Mouse (Mus musculus) 3T3-L1 (cell line): Measurements from ENCODE around the gene Auts2.

Experiments used
- DNase-seq: peaks from one replicate; pipeline ENCODE4 v3.0.0-alpha.2; 2015; ENCODE audit warnings: low read depth, low spot score

Auts2 gene

DNA sequence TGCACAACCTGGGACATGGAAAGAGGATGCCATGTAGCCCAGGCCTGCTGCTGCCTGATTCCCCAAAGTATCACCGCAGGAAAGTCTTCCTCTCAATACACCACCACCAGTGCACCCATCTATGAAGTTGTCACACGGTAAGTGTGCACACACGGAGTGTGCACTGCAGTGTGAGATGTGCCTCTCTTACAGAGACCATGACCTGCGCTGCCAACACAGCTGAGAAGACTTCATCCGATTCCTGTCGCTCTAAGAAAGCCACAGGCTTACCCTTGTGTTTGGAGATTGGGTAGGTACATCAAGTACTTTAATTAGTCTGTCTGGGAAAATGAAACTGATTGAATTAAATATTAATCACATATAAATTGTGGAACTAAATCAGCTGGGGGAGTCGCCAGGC, 878.5 kb downstream of the Auts2 start:
- DNase-seq, result no peak

DNA sequence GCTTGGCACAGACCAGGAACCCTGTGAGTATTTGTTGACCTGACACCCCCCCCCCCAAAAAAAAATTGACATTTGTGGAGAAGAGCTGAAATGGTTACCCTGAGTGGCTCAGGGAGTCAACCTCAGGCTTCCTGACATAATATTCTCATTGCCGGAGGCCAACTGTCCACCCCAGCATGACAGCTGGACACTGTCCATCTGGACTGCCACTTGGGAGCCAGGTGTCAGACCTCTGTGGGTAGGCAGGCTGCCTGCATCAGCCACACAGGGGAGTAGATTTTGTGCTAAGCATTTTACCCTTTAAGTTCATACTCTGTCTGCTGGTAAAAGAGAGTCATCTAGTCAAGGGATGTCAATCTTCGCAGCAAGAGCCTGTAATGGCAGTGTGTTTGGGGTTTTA, 880.5 kb downstream of the Auts2 start:
- no peak for DNase-seq

DNA sequence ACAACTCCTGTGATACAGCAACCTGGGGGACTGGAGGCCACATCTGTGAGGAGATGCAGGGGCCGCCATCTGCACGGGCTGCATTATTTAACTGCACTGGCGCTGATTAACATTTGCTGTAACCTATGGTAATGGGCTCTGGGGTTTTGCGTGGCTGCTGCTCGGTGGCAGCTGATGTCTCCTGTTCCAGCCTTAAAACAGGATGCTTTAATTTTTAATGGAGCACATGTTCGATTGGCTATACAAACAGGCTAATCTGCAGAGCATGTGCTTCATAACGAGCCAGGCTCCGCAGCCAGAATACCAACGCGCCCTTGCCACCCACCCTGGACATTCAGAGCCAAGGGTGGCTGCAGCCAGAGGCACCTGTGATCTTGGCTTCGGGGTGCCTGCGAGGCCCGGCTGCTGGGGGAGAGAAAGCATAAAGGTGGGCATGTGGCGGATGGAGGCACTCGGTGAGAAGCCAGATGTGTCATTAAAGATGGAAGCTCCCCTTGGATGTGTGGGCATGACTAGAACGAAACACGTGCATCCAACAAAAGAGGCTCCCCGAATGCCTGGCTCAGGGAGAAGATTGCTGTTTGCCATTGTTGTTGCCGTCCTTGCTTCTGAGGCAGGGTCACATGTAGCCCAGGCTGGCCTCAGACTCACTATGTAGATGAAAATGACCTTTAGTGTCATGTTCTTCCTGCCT, 884.2 kb downstream of the Auts2 start:
- DNase-seq, result no peak

DNA sequence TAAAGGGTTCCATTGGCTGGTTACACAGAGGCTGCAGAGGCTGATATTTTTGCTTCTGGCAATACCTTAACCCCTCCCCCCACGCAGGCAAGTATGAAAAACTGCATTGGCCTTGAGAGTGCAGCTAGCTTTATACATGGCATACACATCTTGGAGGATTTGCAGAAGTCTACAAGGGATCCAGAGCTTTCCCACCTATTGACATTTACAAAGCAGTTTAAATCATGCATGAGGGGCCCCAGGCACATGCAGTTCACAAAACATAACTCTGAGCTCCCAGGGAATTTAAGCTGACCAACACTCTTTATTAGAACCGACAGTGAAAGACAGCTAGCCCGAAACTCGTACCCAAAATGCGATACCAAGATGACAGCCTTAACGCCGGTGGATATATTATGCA, 888.9 kb downstream of the Auts2 start:
- DNase-seq, result no peak

DNA sequence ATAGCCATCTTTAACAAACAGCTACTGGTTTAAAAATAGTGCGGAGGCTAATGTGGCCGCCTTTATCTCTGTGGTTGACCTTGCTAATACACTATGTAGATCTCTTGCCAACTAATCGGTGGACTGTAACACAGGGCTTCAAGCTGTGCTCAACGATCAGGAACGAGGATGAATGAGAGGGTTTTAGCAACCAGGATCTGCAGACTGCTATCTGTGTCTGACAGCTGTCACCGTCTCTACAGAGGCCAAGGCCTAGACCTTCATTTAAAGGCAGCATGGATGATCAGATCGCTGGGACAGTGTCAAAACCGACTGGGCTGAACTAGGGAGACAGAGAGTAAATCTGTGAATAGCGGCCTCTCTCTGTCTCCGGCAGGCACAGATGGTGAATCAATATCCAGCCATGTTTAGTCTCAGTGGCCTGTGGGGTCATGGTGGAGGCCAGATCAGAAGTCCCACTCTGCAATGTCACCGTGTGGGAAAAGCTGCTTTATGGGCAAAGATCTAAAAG, 892.7 kb downstream of the Auts2 start:
- no peak for DNase-seq

DNA sequence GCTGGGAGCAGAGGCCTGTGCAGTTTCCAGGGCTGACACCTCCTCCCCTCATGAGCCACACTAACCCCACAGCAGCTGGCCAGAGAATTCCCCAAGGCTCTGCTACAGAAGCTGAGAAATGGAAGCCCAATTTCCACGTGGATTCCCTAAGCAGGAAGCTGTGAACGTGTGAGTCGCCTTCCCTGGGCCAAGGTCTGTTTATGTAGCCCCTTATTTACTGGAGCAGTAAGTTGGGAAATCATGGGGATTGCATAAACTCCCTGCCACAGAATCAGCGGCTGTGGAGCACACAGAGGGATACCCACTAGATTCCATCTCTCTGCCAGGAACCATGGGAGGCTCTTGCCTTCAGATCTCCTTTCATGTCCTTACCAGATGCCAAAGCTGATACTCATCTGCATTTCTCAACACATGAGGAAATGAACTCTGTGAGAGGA, 895.4 kb downstream of the Auts2 start:
- DNase-seq, result no peak

DNA sequence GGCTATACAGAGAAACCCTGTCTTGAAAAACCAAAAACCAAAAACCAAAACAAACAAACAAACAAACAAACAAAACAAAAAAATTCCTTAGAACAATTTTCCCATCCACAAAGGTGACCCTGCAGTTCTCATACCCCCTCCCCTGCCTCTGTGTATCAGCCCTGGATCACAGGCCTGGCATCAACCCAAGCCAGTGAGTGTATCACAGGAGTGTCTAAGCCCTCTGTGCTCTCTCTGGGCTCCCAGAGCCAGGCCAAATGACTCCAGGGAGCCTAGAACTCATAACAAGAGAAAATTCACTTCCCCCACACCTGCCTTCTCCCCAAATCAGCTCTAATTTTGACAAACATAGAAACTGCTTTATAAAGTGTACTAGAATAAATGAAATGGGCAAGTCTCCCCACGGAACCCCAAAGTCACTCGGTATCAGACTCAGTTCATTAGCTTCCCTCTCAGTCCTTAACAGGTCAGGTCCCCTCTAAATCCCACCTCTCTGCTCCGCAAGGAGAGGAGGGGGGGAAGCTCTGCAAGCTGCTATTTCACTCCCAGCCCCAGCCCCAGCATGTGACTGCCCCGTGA, 896.0 kb downstream of the Auts2 start:
- no peak for DNase-seq

DNA sequence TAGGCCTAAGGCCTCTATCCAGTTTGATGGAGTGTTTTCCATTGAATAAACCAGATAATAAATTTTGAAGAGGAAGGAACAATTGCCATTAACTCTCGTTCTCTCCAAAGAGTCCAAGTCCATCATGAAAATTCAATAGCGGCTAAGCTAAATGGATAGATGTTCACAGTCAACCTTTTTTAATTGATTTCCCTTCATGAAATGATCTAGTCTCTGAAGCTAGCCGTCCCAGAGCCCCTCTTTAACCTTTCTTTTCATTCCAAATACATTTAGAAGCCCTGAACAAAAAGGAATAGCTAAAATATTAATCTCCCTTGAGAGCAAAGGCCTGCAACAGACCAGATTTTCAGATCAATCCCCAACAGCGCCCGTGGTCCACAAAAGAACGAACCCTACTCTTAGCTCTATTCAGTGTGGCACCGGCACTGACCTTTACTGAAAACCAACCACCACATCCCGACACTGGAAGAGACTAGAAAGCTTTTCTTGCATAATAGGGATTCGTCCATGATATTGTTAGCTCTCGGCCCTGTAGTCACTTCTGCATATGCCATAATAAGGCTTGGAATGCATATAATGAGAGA, 896.9 kb downstream of the Auts2 start:
- no peak for DNase-seq

DNA sequence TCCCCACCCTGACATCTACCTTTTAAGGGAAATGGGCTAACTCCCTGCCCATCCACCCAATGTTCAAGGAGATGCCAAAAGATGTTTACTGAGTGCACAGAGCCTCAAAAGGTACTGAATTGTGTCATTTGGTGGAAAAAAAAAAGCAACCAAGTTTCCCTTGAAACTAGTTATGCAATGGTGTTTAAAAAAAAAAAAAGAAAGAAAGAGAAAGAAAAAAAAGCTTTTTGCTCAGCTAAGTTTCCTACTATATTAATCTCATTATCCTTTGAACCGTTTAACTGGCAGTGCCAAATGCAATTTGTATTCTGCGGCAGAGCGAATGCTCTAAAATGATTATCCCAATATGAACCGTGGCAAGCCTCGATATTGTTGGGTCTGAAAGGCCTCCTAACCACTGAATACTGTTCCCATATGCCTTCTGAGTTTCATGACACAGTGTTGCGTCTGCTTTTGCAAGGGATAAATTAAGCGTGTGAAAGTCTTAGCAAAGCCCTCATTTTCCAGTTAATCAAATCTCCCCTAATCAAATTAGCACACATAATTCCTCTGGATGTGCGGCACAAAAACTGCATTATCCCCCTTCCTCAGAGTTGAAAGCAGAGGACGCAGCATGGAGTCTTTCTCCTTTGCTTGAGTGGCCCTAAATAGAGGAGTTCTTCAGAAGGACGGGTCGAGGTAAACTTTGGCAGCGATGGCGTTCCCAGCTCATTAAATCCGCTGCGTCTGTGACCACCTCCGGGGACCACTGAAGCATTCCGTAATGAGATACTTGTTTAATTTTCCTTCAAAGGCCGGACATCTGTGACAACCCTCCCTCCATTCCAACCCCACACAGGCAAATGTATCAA, 897.6 kb downstream of the Auts2 start:
- DNase-seq, result no peak

DNA sequence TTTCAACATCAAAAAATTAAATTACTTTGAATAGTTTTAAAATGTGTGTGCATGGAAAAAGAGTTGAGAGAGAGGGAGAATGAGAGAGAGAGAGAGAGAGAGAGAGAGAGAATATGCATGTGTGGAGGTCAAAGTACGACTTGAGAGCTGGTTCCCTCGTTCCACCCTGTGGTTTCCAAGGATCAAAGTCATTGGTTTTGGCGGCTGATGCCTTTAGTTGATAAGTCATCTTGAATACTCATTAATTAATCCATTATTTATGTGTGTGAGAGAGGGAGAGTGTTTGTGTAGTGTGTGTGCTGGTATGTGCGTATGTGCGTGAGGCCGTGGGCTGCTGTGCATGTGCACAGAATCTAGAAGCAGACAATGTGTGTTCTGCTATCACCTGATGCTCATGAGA, 898.8 kb downstream of the Auts2 start:
- no peak for DNase-seq

DNA sequence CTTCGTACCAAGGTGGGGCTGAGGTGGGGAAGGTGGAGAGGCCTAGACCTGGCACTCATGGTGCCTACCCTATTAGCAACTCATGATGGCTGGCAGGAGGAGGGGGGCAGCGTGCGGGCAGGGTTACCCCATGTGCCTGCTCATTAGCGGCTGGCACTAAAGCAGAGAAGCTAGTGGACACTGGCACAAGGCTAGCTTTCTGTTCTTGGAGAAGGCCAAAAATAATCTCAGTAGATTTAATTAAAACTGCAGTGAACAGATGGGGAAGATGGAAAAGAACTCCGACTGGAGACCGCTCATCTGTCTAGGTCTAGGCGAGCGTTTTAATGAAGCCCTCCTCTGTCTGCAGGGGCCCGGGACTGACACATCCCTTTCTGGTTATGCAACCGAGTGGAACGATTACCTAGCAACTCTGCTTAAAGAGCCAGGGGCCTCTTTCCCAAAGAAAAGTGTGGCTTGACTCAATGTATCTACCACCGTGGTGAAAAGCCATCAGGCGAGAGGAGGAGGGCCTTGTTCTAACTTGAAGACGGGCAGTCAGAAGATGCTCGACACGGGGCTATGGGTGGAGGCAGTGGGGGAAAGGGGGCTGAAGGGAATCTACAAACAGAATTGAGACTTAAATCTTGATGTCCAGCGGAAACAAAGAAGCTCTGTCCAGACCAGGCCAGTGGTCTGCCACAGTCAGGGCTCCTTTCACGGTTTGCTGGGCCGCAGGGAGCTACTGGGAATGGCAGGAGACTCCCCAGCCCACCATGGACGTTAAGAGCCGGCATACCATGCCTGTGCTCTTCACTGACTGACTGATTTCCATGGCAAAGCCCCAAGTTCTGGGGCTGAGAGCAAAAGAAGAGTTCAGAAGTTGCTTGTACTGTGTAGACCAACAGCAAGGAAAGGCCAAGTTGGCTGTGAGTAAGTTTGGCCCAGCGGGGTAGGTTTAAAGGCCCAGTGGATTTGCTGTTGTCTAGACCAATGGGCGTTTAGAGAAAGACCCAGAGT, 899.7 kb downstream of the Auts2 start:
- no peak for DNase-seq

DNA sequence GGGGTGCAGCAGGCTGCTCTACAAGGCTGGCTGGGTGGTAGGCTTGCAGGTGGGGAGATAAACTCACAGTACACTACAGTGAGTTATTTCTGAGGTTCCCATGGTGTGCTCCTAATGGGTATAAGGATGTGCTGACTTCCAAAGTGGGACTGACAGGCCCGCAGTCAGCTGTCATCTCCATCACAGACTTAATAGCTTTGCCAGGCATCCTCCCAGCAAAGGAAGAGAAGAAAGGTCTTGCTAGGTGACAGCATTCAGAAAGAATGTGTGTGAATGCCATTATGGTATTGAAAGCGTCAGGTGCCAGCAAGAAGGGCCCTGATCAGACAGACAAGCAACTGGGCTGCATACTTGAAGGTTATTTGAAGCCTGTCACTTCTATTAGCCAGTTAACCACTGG, 900.4 kb downstream of the Auts2 start:
- DNase-seq, result no peak

DNA sequence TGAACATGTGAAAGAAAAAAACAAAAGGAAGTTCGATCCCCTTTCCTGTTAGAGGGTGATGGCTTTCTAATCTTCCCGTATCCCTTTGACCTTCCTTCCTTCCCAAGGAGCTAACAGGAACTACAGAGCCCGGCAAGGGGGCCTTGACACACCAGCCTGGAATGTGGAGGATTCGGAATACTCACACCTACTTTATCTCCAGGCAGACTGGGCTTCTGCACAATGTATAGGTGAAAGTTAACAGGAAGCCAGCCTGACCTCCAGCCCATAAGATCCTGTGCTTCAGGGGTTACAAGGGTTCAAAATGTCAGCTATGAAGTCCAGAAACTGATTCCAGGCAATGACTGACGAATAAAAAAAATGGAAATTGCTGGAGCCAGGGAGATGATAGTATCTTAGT, 906.7 kb downstream of the Auts2 start:
- DNase-seq, result no peak

DNA sequence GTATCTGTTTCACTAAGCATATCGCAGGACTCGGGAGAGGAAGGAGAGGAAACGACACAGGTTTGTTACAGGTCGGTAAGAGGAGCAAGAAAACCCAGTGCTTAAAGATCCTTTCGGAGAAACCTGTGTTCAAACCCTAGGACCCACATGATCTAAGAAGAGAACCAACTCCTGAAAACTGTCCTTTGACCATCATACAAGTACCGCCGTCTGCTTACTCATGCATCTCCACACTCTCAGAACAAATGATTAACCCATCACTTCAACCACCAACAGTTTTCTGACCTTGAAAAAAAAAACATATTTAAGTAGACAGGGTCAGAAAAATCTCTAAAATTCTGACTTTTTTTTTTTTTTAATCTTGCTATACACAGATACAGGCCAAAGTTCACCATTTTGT, 908.4 kb downstream of the Auts2 start:
- DNase-seq, result no peak

DNA sequence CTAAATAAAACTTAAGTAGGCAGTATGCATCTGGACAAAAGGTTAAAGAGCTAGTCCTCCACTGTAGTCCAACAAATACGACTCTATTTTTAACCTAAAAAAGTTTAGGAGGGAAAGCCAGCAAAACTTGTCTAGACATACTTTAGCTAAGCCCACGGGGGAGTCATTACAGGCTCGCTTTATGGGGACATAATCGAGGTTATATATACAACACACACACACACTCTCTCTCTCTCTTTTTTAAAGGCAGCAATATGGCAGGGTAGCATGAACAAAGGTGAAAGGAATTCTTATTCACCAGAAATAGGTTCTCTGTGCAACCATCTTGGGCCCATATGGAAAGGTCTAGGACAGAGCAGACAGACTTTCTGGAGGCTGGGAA, 911.2 kb downstream of the Auts2 start:
- DNase-seq, result no peak

DNA sequence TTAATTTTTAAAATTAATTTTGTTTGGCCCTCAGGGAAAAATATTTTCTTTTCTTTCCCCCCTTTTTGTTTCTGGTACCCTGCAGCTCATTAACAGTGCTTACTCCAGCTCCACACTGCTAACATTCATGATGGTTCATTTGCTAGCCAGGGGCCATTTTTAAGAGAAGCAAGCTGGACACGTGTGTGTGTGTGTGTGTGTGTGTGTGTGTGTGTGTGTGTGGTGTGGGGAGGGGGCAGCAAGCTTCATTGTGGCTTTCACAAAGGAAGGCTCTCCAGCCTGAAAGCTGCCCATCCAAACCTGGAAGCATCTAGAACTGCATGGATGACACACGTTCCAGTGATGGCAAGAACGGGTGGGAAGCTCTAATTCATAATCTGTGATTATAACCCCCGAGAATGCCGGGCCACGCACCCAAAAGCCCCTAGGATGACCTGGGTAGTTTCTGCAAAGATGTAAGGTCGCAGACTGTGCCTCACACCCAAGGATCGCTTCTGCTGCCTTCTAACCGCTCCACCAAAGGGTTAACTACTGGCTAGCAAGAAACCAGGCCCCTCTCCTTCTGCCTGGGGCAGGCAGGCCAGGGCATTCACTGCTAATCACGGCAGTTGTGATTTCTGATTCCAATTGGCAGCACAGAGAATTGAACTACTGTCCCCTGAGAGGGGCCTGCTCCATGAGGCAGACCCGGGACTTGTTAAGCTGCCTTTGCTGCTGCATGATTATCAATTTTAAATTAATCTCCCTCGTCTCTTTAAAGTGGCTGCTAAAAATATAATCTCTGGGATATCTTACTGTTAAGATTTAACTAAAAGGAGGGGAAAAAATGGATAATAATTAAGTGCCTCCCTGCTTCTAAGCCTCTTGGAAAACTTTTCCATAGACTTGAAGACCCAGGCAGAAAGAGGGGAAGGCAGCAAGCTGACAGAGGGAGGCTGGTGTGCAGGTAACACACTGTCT, 911.8 kb downstream of the Auts2 start:
- no peak for DNase-seq

DNA sequence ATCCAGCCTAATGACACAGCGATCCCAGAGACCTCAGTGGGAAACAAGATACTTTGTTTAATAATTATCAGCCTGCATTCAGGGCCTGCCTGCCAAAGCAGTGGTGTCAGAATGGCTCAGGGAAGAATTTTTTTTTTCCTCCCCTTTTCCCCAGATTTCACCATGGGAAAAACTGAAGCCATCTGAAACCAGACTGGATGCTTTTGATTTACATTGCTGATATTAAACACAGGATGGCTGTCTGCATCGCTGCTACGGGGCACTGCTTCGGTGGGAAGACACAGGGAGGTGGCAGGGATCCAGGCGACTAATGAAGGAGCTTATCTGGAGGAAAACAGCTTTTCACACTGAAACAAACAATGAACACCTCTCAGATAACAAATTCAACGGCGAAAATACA, 912.6 kb downstream of the Auts2 start:
- no peak for DNase-seq

DNA sequence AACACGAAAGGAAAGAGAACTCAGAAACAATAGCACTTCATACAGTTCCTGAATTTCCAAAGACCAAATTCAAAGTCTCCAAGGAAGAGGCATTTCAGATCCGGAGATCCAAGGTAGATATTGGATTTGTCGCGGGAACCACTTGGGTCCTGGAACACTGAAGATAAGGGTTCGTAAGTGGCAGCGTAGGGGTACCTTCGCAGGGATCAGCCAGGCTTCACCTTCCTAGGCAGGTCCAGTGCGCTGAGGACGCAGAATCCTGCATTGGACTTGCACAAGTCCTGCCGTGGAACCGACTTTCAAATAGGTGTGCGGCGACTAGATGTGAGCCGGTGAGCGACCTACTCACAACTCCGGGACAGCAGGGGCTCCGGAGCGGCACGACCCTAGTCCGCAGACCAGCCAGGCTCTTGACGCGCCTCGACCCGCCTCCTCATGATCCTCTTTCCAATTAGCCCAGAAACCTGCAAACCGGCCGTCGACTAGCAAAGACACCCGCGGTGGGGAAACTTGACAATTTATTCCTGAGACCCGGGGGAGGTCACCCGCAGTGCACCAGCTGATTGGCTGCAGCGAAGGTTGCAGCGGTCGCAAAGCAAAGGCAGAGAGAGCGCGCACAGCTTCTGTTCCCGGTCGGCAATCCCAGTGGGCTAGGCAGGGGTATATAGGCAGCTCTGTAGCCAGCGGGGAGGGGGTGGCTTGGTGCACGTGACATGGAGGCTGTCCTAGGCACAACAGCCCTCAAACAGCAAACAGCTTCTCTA, 926.8 kb downstream of the Auts2 start:
- no peak for DNase-seq

DNA sequence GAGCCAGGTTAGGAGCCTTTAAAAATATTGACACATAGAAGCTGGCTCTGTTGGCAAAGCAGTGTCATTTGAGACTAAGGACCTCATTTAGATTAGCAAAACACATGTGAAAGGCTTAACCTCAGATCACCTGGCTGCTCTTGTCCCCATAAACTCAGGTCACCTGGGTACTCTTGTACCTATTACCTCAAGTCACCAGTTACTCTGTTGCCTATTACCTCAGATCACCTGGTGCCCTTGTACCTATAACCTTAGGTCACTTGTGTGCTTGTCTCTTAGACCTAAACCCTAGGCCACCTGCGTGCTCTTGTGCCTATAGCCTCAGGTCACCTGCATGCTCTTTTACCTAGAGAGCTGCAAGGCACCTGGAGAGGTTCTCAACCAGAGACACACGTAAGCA, 928.9 kb downstream of the Auts2 start:
- no peak for DNase-seq
